Mouse (Mus musculus) adrenal gland, postnatal 36 days (tissue): ENCODE measurements around the gene Prdx3. TPM values are rescaled to one million over a fixed set of nuclear protein-coding genes. Genes with fewer than 3 reads are reported as not detected.

Source experiments
- DNase-seq, 2 experiments: peaks; one replicate each; pipeline ENCODE4 v3.0.0; 2021; ENCODE audit warnings: mixed read lengths in 1 of 2
- long read RNA-seq, 2 experiments: library from polyadenylated mRNA; stranded (forward); transcript quantifications; one replicate each; pipeline ENCODE4 v2.0.0; 2021; ENCODE audit warnings: borderline sequencing depth in 2 of 2
- total RNA-seq, 2 experiments: library from RNA; stranded (reverse); gene quantifications; 2 replicates each; pipeline ENCODE4 v1.2.3; 2021

The Prdx3 gene
- 100 to 1,000 TPM; 854 to 863 TPM for total RNA-seq
- long read RNA-seq, experiment 1, transcript Prdx3-201 (7 exons, 1,478 nt): major isoform, 956 of 1,007 reads
- long read RNA-seq, experiment 1, partial matches to known transcripts: 36 of 1,007 reads
- long read RNA-seq, experiment 1, other reads (novel, unspliced or antisense): 15 of 1,007 reads
- long read RNA-seq, experiment 2, transcript Prdx3-201 (7 exons, 1,478 nt): major isoform, 280 of 297 reads
- long read RNA-seq, experiment 2, partial matches to known transcripts: 8 of 297 reads
- long read RNA-seq, experiment 2, other reads (novel, unspliced or antisense): 9 of 297 reads

DNA sequence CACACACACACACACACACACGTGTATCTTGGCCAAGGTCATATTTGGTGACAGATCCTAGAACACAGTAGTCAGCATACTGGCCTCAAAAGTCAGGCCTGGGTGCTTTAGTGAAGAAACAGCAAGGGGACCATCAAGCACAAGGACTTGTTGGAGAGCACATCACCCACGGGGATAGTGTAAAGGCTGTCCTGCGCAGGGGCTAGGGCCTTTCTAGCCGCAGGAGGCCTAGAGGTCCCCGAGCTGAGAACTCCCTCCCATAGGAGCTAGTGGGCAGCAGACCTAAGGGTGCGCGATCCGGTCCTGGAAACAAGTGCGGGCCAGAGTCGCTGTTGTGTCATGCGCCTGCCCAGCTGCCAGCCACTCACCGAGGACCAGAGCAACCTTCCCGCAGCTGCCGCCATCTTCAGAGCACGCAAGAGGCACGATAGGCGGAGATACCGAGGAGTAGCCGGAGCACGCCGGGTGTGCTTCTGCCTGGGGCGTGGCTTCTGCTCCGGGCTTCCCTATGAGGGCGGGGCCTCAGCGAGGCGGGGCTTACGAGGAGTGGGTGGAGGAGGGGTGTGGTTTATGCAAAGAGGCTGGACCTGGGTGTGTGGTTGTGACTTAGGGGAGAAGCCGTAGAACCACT, at the start of gene Prdx3:
Prdx3 (minus strand) TSS at position 493 of the 631 bp plus-strand sequence.
- peak; percentile 98 for DNase-seq

DNA sequence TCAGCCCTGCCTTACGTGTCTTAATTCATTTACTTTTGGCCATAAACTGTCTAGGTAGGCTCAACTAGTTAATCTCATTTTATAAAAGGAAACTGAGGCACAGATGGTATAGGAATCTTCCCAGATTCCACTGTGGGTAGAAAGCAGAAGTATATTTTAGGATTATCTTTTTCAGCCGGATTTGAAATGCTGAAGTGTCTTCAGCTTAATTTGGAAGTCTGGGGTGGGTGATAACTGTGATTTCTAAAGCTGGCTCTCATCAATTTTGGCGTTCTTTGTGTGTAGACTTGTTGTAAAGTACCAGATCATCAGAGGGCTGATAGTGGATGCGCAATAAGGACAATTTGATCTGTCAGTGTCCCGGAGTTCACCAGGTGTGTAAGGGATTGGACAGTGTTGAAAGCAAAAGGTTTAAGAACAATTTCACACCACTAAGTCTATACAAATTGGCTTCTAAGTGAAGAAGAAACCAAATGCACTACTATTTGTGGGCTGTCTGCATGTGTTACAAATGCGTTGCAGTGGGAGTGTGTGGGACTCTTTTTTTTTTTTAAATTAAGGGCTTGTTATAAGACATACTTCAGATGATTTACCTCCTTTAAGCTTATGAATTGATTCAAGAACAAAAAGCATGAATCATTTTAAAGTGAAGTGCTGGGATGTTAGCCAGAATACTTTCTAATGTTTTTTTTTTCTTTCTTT, 42.7 kb upstream of the Prdx3 start:
- no peak for DNase-seq

DNA sequence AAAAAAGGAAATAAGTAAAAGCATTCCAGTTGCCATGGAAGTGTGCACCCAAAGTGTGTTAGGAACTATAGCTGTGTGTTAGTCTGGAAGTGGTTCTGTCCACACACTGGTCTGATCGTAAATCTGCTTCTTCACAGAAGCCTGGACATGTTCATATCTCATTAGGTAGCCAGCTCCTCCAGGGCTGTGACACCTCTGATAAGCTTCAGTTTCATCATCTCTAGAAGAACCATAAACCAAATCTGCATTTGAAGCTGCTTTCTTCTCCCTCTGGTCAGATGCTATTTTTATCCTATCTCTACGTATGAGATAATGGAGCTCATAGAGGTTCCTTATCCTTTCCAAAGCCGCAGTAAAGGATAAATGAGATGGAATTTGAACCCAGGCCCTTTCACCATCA, 41.5 kb upstream of the Prdx3 start:
- DNase-seq: no peak

DNA sequence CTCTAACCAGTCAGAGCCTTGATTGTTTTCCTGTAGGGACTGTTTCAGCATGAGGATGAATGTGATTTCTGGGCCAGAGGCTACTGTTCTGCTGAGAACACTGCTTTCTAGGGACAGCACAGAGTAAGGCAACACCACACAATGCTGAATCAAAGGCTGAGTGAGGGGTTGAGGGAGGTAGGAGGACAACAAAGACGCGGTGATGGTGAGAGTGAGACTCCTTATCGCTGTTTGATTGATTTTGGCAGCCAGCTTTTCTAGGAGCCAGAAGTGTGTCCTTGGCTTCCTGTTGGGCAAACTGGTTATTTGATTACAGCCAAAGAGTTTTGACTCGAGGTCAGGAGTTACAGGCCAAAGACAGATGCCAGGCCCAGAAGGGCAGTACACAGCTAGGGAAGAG, 40.9 kb upstream of the Prdx3 start:
- DNase-seq: peak; percentile 31 to 48

DNA sequence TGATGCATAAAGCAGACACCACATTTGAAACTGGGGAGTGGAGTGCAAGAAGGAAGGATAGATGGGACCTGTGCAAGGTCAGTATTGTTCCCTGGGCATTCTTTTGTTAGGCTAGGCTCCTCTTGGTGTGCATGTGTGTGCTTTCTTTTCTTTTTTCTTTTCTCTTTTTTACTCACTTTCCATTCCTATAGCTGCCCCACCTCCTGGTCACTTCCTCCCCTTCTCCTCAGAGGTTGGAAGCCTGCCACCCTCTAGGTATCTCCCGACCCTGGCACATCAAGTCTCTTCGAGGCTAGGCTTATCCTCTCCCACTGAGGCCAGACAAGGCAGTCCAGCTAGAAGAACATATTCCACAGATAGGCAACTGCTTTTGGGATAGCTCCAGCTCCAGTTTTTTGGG, 37.3 kb upstream of the Prdx3 start:
- no peak for DNase-seq

DNA sequence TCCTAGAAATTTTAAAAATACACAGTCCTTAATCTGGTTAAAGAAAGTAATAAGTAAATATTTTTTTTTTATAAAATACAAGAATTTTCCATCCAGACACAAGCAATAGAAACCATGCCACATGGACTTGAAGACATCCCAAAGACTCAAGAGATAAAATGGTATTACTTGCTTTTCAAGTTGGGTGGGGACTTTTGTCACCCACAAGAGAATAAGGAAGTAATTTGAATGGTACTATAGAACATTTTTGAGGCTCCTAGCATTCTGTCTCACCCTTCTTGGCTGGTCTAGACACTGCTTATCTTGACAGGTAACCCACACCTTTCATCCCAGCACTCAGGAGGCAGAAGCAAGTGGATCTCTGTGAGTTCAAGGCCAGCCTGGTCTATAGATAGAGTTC, 35.9 kb upstream of the Prdx3 start:
- no peak for DNase-seq

DNA sequence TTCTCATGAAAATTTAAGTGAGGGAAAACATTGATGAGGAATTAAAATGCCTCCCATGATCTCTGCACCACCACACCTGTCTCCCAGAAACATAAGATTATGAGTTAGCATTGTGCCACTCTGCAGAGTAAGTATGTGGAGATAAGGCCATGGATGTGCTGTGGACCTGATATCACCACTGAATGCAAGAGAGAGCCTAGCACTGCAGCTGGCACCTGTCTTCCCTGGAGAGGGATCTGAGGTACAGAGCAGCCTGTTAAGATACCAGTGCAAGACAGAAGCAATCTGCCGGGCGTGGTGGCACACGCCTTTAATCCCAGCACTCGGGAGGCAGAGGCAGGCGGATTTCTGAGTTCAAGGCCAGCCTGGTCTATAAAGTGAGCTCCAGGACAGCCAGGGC, 31.1 kb upstream of the Prdx3 start:
- no peak for DNase-seq

DNA sequence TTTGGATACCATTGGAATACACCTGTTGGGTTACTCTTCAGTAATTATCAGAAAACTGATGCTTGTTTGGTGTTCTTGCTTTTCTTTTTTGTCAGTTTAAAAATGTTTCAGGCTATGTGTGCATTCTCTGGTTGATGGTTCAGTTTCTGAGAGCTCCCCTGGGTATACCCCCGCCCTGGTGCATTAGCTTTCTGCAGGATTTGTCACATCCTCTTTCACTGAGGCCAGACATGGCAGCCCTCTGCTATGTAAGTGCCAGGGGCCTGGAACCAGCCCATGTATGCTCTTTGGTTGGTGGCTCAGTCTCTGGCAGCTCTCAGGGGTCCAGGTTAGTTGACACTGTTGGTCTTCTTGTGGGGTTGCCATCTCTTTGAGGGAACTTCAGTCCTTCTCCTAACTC, 29.6 kb upstream of the Prdx3 start:
- no peak for DNase-seq

DNA sequence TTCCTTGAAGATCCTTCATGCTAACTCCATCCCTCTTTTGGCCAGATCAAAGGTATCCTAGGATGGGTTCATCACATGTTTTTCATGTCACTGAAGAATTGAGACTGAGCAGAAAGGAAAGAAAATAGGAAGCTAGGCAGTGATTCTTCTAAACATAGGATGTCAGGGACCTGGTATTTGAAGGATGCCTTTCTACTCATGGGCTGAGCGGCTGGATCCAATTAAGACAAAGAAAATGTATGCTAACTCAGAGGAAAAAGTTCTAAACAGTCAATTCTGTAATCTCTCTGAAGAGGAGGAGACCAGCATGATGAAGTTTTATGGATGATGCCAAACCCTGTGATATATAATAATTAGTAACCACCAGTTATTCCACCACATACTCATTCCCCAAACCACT, 28.8 kb upstream of the Prdx3 start:
- DNase-seq: no peak

DNA sequence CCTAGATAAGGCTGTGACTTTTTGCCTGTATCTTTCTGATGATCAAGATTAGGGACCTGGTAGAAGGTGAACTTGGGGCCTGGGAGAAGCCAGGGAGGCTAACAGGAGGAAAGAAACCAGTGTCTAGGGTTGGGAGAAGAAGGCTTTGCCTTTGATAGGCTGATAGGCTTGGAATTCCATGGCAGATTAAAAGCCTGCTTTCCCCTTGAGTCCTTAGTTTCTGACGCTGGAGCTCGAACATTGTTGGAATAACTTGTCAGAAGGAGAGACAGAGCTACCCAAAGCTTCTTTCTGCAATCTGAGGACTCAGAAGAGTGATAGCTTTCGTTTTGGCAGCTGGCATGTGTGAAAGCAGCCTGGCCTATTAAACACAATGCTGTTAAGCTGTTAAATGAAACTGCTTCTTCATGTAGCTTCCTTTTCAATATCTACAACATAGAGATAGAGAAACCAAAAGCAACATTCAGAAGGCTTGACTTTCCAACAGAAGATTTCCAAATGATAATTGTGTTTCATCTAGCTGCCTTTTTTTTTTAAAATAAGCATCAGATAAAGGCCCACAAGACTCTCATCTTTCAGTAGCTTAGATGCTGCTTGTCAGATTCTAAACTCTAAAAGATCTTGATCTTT, 21.0 kb upstream of the Prdx3 start:
- DNase-seq: no peak

DNA sequence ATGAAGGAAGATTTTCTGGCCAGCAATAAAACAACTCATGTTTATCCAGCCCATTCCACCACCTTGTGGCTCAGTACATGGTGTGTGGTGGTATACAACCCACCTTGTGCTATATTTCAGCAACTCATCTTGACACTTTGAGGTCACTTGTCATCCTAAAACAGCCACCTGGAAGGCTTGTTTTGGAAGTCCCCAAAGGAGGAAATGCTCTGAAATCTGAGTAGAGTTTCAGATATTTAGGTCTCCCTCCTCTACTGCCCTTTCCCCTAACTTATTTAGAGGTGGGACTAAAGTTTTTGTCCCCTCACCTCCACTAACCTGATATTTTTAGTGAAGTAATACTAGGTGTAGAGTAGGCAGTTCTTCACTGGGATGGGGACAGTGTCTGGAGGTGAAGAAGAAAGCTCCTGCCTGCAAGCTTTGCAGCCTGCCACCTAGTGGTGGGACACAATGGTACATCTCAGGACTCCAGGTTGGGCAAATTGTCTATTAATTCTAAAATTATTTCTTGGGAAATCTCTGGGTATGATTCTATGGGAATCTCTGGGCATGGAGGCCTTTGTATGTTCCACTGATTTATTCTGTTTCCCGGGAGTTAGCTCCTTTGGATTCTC, 17.7 kb upstream of the Prdx3 start:
- peak; percentile 74 to 82 for DNase-seq

DNA sequence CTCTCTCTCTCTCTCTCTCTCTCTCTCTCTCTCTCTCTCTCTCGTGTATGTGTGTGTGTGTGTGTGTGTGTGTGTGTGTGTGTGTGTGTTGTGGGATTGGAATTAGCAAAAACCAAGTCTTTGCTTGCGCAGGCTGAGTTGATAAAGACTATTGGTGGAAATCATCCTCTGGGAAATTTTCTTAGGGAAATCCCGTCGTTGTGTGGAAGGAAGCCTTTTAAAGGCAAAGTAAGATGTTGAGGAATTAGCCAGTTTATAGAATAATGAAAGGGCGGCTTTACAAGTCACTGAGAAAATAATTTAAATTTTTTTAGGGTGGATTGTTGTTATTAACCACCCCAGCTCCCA, 16.7 kb upstream of the Prdx3 start:
- peak in 1 of 2 experiments; percentile 18 for DNase-seq

DNA sequence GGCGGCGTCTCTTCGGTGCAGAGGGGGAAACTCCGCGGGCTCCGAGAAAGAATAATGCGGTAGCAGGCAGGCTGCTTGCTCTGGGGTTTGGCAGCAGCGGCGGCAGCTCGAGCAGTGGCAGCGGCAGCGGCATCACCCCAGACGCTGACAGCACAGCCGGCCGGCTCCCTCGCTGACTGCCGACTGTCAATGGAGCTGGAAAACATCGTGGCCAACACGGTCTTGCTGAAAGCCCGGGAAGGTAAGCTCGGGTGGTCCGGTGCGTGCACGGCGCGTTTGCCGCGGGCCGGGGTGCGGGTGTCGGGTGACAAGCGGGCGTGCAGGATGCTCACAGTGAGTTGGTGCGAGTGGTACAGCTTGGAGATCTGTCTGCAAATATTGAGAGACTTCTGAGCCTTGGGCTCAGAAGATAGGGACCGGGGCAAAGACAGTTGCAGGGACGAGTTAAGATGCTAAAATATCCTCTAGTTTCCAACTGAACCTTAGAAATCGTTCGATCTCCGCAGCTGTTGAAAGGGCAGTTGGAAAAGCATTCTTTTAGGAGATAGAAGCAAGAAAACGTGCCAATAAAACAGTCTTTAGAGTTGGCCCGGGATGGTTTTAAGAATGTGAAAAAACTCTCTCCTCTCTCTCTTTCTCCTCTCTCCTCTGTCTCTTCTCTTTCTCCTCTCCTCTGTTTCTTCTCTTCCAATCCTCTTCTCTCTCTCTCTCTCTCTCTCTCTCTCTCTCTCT, 16.2 kb upstream of the Prdx3 start:
- peak; percentile 59 to 62 for DNase-seq

DNA sequence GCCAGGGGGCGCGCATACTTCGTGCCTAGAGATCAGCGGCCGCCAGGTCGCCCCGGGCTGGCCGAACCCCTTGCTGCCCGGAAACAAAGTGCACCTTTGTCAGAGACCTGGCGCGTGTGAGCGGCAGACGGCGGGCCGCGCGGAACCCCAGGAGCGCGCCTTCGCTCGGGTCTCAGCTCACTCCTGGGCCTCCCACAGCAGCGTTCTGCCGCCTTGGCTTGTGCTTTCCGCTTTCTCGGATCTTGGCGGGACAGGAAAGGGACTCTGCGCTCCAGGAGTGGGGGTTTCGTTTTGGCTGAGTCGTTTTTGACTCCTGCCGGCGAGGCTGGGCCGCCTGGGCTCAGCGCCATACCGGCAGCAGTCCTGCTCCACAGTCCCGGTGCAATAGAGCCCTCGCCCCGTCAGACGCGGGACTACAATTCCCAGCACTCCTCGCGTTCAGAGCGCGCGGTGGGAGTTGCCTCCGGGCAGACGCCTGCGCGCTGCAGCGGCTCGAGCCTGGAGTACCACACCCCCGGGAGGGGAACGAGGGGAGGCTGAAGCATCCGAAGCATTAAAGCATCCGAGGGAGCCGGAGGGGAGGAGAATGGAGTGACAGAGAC, 15.5 kb upstream of the Prdx3 start, which contains the start of gene Grk5:
Grk5 (plus strand) TSS at position 36 of the 602 bp plus-strand sequence.
- peak; percentile 96 to 98 for DNase-seq

DNA sequence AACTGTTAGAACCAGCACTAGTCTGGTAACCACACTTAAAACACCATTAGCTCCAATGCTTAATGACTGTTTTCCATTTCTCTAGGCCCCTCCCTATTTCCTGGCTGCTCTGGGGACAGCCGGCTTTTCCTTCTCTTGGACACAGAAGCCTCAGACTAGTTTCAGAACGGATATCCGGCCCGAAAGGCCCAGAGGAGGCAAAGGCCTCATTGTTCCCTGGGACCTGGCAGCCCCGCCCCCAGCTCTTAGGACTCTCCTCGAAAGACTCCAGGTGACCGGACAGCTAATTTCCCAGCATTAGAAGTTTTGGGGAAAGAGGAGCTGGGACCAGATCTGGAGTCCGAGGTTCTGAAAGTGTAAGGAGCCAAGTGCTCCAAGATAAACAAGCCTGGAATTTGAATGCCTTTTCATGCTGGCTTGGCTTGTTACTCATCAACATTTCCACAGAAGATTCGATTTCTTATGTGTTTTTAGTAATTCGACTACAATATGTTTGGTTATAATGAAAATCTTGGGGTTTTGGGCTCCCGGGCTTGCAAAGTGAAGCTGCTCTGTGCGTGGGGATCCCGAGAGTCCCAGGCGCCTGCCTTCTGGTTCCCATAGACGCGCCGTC, 14.9 kb upstream of the Prdx3 start:
- DNase-seq: peak; percentile 63 to 81

DNA sequence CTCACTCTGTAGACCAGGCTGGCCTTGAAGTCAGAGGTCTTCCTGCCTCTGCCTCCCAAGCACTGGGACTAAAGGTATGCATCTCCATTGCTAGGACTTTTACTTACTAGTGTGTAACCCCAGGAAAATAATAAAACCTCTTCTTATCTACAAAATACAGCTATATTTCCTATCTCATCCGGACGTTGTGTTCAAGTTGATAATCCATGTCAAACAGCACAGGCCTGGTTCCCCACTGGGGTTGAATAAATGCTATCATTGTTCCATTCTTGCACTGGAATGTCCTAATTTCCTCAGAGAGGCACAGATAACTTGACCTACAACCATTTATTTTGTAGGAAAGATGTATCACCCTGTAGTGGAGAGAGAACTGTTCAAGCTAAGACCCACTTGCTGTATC, 13.3 kb upstream of the Prdx3 start:
- no peak for DNase-seq

DNA sequence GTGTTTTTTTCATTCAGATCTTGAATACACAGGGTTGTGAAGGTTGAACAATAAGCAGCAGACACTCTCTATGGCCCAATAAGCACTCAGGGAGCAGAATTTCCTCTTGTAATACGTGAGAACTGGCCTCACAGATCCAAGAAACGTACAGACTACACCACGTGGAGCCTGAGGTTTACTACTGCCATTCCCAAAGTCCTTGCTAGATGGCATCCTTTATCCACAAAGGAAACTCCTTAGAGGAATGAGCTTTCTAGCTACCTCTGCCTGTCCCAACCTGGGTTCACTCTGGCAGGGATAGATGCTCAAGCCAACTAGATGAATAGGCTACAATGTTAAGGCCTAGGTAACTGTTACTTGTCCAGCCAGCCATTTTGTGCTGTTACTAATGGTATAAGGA, 8.8 kb upstream of the Prdx3 start:
- peak; percentile 12 to 52 for DNase-seq

DNA sequence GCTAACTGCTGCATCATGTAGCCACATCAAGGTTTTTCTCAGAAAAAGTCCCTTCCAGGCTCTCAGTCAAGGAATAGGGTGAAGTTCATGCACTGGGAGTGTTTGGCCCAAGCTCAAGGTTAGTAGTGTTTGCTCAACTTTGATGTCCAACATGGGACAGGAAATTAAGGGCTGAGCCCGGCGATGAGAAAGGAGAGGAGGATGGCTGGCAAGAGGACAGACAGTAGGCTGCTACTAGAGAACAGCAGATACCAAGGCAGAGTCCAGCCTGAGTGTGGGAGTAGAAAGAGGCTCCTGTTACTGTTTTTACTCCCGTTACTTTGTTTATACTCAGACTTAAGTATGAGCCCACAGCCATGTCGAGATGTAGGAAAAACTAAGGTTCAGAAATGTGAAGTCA, 855 bp downstream of the Prdx3 start:
- peak; percentile 81 to 82 for DNase-seq

DNA sequence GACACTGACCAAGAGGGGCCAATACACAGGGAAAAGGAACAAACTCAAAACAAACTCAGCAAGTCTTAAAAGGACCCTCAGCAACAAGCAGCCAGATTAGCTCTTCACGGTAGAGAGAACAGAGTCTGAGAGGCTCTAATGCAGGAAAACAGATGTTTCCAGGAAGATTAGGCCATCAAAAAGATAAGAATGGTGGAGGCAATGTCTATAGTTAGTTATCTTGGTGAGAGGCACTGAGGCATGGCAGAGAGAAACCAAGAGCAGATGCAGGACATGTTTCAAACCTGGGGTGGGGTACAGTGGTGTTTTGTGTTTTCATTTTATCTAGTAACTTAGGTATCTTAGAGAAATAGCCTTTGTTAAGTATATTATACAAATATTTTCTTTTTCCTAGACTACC, 2.1 kb downstream of the Prdx3 start:
- no peak for DNase-seq

DNA sequence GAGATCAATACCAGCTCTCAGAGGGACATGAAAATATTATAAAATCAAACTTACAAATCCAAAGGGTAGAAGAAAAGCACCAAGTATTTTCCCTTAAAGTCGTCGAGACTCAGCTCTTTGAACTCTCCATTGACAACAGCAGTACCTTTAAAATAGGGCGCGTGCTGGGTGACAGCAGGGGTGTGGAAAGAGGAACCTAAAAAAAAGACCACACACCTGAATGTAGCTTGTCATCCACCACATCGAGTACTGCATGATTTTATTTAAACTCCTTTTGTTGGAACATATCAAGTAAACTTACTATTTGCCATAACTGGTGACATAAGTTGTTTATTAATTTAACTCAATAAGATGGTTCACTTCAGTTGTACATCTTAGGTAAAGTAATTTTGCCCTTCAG, 3.0 kb downstream of the Prdx3 start:
- no peak for DNase-seq

DNA sequence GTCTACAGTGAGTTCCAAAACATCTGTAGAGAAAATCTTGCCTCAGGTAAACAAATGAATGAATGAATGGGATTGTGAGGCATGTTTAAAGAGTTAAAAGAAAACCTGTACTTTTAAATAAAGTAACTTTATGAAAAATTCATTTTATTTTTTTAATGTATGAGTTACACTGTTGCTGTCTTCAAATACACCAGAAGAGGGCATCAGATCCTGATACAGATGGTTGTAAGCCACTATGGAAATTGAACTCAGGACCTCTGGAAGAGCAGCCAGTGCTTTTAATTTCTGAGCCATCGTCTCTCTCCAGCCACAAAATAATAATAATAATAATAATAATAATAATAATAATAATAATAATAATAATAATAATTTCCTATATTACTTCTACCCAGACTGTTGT, 3.9 kb downstream of the Prdx3 start:
- no peak for DNase-seq
